Mouse (Mus musculus): ENCODE data around the gene Rbm20. TPM values are rescaled to one million over a fixed set of nuclear protein-coding genes. Genes with fewer than 3 reads are reported as not detected.

Gene Rbm20
- polyA plus RNA-seq, 1 experiment from 2014 or later = 2.5 TPM

- DNase-seq (ENCODE audit: low spot score) = peak; percentile 53
- no peaks in the 10 kb centered on the region for H3K9me3 ChIP-seq (replicated peaks; ENCODE audit: low read length)
- no peak overlapping the region for H3K4me2 ChIP-seq (ENCODE audit: low read length)
- WGBS = 3% methylated on average over 8 of the region's 8 CpGs
- H3K4me1 ChIP-seq (replicated peaks; ENCODE audit: insufficient read depth, low read length) = no peaks in the 10 kb centered on the region
- H3K36me3 ChIP-seq (ENCODE audit: insufficient read depth, low read length) = no peaks in the 10 kb centered on the region
- H3K4me3 ChIP-seq (replicated peaks; ENCODE audit: low read depth, low read length) = no peak overlapping the region
- no peak overlapping the region for H3K9ac ChIP-seq (ENCODE audit: low read depth, low read length)
- ATAC-seq (replicated peaks; ENCODE audit: low FRiP score, low read depth) = 0 out of 2 replicates have a peak, but pooled peaks have one; percentile 25
- no peaks in the 10 kb centered on the region for H3K27me3 ChIP-seq (ENCODE audit: insufficient read depth, low read length)
- no peak overlapping the region for H3K27ac ChIP-seq
- no peak for TF ChIP-seq CTCF (IDR thresholded peaks at IDR 0.05; ENCODE audit: low read depth)
Measured at GRCm38 (mm10) chr19:53711261-53711890, 34.3 kb downstream of the Rbm20 start.

GRCm38 (mm10) chr19:53712297-53713025 lies 35.4 kb downstream of the Rbm20 start:
- Histone ChIP-seq H3K36me3 (ENCODE audit: insufficient read depth, low read length) (no peaks in the 10 kb centered on the region), H3K4me1 (replicated peaks; ENCODE audit: insufficient read depth, low read length) (no peaks in the 10 kb centered on the region), H3K27me3 (ENCODE audit: insufficient read depth, low read length) (no peaks in the 10 kb centered on the region), H3K9ac (ENCODE audit: low read depth, low read length) (no peak overlapping the region), H3K27ac (no peak overlapping the region), H3K4me2 (ENCODE audit: low read length) (no peak overlapping the region), H3K4me3 (replicated peaks; ENCODE audit: low read depth, low read length) (no peak overlapping the region), H3K9me3 (replicated peaks; ENCODE audit: low read length) (no peaks in the 10 kb centered on the region)
- WGBS = 72% methylated on average over 7 of the region's 7 CpGs
- TF ChIP-seq CTCF (IDR thresholded peaks at IDR 0.05; ENCODE audit: low read depth) = peak; percentile 31; the same call in 1 of the 2 replicates
- no peak for DNase-seq (ENCODE audit: low spot score)
- no peak for ATAC-seq (replicated peaks; ENCODE audit: low FRiP score, low read depth)

GRCm38 (mm10) chr19:53713364-53713763 lies 36.3 kb downstream of the Rbm20 start:
- no peaks in the 10 kb centered on the region for H3K36me3 ChIP-seq (ENCODE audit: insufficient read depth, low read length)
- DNase-seq (ENCODE audit: low spot score) (no peak), ATAC-seq (replicated peaks; ENCODE audit: low FRiP score, low read depth) (no peak)
- H3K4me2 ChIP-seq (ENCODE audit: low read length) = no peak overlapping the region
- no peaks in the 10 kb centered on the region for H3K9me3 ChIP-seq (replicated peaks; ENCODE audit: low read length)
- no peaks in the 10 kb centered on the region for H3K4me1 ChIP-seq (replicated peaks; ENCODE audit: insufficient read depth, low read length)
- H3K27ac ChIP-seq = no peak overlapping the region
- TF ChIP-seq CTCF (IDR thresholded peaks at IDR 0.05; ENCODE audit: low read depth) = no peak
- H3K9ac ChIP-seq (ENCODE audit: low read depth, low read length) = no peak overlapping the region
- H3K4me3 ChIP-seq (replicated peaks; ENCODE audit: low read depth, low read length) = no peak overlapping the region
- no peaks in the 10 kb centered on the region for H3K27me3 ChIP-seq (ENCODE audit: insufficient read depth, low read length)
- WGBS = 87% methylated on average over 6 of the region's 6 CpGs

- H3K27ac ChIP-seq = no peak overlapping the region
- H3K9ac ChIP-seq (ENCODE audit: low read depth, low read length) = no peak overlapping the region
- H3K4me3 ChIP-seq (replicated peaks; ENCODE audit: low read depth, low read length) = no peak overlapping the region
- DNase-seq (ENCODE audit: low spot score) (no peak), ATAC-seq (replicated peaks; ENCODE audit: low FRiP score, low read depth) (no peak)
- H3K36me3 ChIP-seq (ENCODE audit: insufficient read depth, low read length) = no peaks in the 10 kb centered on the region
- H3K27me3 ChIP-seq (ENCODE audit: insufficient read depth, low read length) = no peaks in the 10 kb centered on the region
- TF ChIP-seq CTCF (IDR thresholded peaks at IDR 0.05; ENCODE audit: low read depth) = no peak
- H3K4me2 ChIP-seq (ENCODE audit: low read length) = no peak overlapping the region
- H3K9me3 ChIP-seq (replicated peaks; ENCODE audit: low read length) = no peaks in the 10 kb centered on the region
- WGBS = 82% methylated on average over 7 of the region's 7 CpGs
- H3K4me1 ChIP-seq (replicated peaks; ENCODE audit: insufficient read depth, low read length) = no peaks in the 10 kb centered on the region
Measured at GRCm38 (mm10) chr19:53716469-53716868, 39.4 kb downstream of the Rbm20 start.

GRCm38 (mm10) chr19:53717364-53717763 lies 40.3 kb downstream of the Rbm20 start:
- H3K27me3 ChIP-seq (ENCODE audit: insufficient read depth, low read length) = no peaks in the 10 kb centered on the region
- H3K9me3 ChIP-seq (replicated peaks; ENCODE audit: low read length) = no peaks in the 10 kb centered on the region
- no peaks in the 10 kb centered on the region for H3K36me3 ChIP-seq (ENCODE audit: insufficient read depth, low read length)
- H3K4me1 ChIP-seq (replicated peaks; ENCODE audit: insufficient read depth, low read length) = no peaks in the 10 kb centered on the region
- no peak overlapping the region for H3K9ac ChIP-seq (ENCODE audit: low read depth, low read length)
- no peak for ATAC-seq (replicated peaks; ENCODE audit: low FRiP score, low read depth)
- no peak for TF ChIP-seq CTCF (IDR thresholded peaks at IDR 0.05; ENCODE audit: low read depth)
- DNase-seq (ENCODE audit: low spot score) = no peak
- H3K4me3 ChIP-seq (replicated peaks; ENCODE audit: low read depth, low read length) = no peak overlapping the region
- no peak overlapping the region for H3K4me2 ChIP-seq (ENCODE audit: low read length)
- H3K27ac ChIP-seq = no peak overlapping the region
- 97% methylated on average over 9 of the region's 9 CpGs for WGBS

- H3K27ac ChIP-seq = no peak overlapping the region
- no peaks in the 10 kb centered on the region for H3K9me3 ChIP-seq (replicated peaks; ENCODE audit: low read length)
- no peaks in the 10 kb centered on the region; the same call in 1 of the 2 replicates for H3K4me1 ChIP-seq (replicated peaks; ENCODE audit: insufficient read depth, low read length)
- no peak for DNase-seq (ENCODE audit: low spot score)
- H3K4me3 ChIP-seq (replicated peaks; ENCODE audit: low read depth, low read length) = no peak overlapping the region
- no peaks in the 10 kb centered on the region for H3K36me3 ChIP-seq (ENCODE audit: insufficient read depth, low read length)
- no peaks in the 10 kb centered on the region for H3K27me3 ChIP-seq (ENCODE audit: insufficient read depth, low read length)
- ATAC-seq (replicated peaks; ENCODE audit: low FRiP score, low read depth) = no peak
- WGBS = 83% methylated on average over 5 of the region's 5 CpGs
- no peak overlapping the region for H3K9ac ChIP-seq (ENCODE audit: low read depth, low read length)
- H3K4me2 ChIP-seq (ENCODE audit: low read length) = no peak overlapping the region
- no peak for TF ChIP-seq CTCF (IDR thresholded peaks at IDR 0.05; ENCODE audit: low read depth)
Measured at GRCm38 (mm10) chr19:53722186-53722585, 45.1 kb downstream of the Rbm20 start.

Measured in kidney, postnatal 0 days (tissue).